Mouse (Mus musculus) heart, embryonic 10.5 days (tissue): Measurements from ENCODE around the gene 5730596B20Rik. TPM values are rescaled to one million over a fixed set of nuclear protein-coding genes. Genes with fewer than 3 reads are reported as not detected.

Experiments
- DNase-seq: peaks from one replicate; pipeline ENCODE4 v3.0.0-alpha.2; 2017; ENCODE audit warnings: low spot score
- H3K27ac ChIP-seq: fragments of 300-500 bp; sonication (generic); 2 replicates; pipeline ENCODE4 v1.5.1; 2016; ENCODE audit warnings: mild to moderate bottlenecking
- H3K27me3 ChIP-seq: fragments of 300-500 bp; sonication (generic); 2 replicates; pipeline ENCODE4 v1.6.1; 2016; ENCODE audit warnings: mild to moderate bottlenecking; ENCODE audit not compliant: poor library complexity, insufficient read depth, severe bottlenecking
- H3K36me3 ChIP-seq: fragments of 300-500 bp; sonication (generic); 2 replicates; pipeline ENCODE4 v1.6.1; 2016; ENCODE audit warnings: mild to moderate bottlenecking, moderate library complexity
- H3K4me1 ChIP-seq: fragments of 300-500 bp; sonication (generic); 2 replicates; pipeline ENCODE4 v1.6.1; 2016; ENCODE audit warnings: mild to moderate bottlenecking
- H3K4me3 ChIP-seq: fragments of 300-500 bp; sonication (generic); 2 replicates; pipeline ENCODE4 v1.5.1; 2016; ENCODE audit warnings: mild to moderate bottlenecking, moderate library complexity
- H3K9me3 ChIP-seq: fragments of 300-500 bp; sonication (generic); 2 replicates; pipeline ENCODE4 v1.6.1; 2016; ENCODE audit warnings: mild to moderate bottlenecking, moderate library complexity
- WGBS: fragments of 180-500 bp; shearing (Covaris S2); methylation state at CpG from one replicate; pipeline ENCODE4 v1.1.7; 2016; 5-methylcytosine and 5-hydroxymethylcytosine counted together
- polyA plus RNA-seq: library from polyadenylated mRNA; unstranded; fragments of >200 nt; fragmentation: Nextera tagmentation; extraction: Ambion mirVana; gene quantifications from 2 replicates; pipeline ENCODE4 v1.2.1, GENCODE M21; 2016

5730596B20Rik gene
- polyA plus RNA-seq, 1 experiment from 2014 or later = 1.5 TPM

- Histone ChIP-seq H3K27me3 (peaks cover 98% of the 10 kb centered on the region), H3K27ac (peak overlapping the region; percentile 29; the same call in 1 of the 2 replicates), H3K9me3 (no peaks in the 10 kb centered on the region), H3K4me3 (peak overlapping the region; percentile 89), H3K36me3 (no peaks in the 10 kb centered on the region), H3K4me1 (peaks cover 42% of the 10 kb centered on the region)
- WGBS = 1% methylated on average over 32 of the region's 32 CpGs
- no peak for DNase-seq
Observed at GRCm38 (mm10) chr6:52157466-52158275, 19.6 kb upstream of the 5730596B20Rik start.

- Histone ChIP-seq H3K27me3 (peaks cover 98% of the 10 kb centered on the region), H3K9me3 (no peaks in the 10 kb centered on the region), H3K4me3 (peak within 1 kb of the TSS; percentile 89), H3K36me3 (no peaks in the 10 kb centered on the region), H3K4me1 (peaks cover 42% of the 10 kb centered on the region), H3K27ac (peak within 1 kb of the TSS; percentile 89)
- peak; percentile 91 for DNase-seq
- WGBS = under 1% methylated on average over 54 of the region's 55 CpGs
Observed at GRCm38 (mm10) chr6:52158276-52159051, 18.8 kb upstream of the 5730596B20Rik start, which contains the start of gene Hoxa1. Gene Hoxa1, minus strand, starts transcription at chr6:52158317.

- H3K27me3 ChIP-seq = peaks cover 98% of the 10 kb centered on the region
- H3K27ac ChIP-seq = peak overlapping the region; percentile 89
- H3K4me1 ChIP-seq = peaks cover 50% of the 10 kb centered on the region
- DNase-seq = peak; percentile 78
- H3K36me3 ChIP-seq = no peaks in the 10 kb centered on the region
- H3K4me3 ChIP-seq = peak overlapping the region; percentile 89
- WGBS = 4% methylated on average over 12 of the region's 12 CpGs
- H3K9me3 ChIP-seq = no peaks in the 10 kb centered on the region
Observed at GRCm38 (mm10) chr6:52159164-52159761, 18.0 kb upstream of the 5730596B20Rik start.

- Histone ChIP-seq H3K36me3 (no peaks in the 10 kb centered on the region), H3K27ac (peak overlapping the region; percentile 89), H3K4me1 (peaks cover 52% of the 10 kb centered on the region), H3K27me3 (peaks cover 97% of the 10 kb centered on the region), H3K9me3 (no peaks in the 10 kb centered on the region), H3K4me3 (peak overlapping the region; percentile 89)
- WGBS = 7% methylated on average over 9 of the region's 9 CpGs
- peak; percentile 71 for DNase-seq
Observed at GRCm38 (mm10) chr6:52159979-52160378, 17.3 kb upstream of the 5730596B20Rik start.

- DNase-seq = peak; percentile 80
- Histone ChIP-seq H3K9me3 (no peaks in the 10 kb centered on the region), H3K36me3 (no peaks in the 10 kb centered on the region), H3K27me3 (peaks cover 97% of the 10 kb centered on the region), H3K4me3 (peak overlapping the region; percentile 89), H3K27ac (peak overlapping the region; percentile 89), H3K4me1 (peaks cover 55% of the 10 kb centered on the region)
- WGBS = 4% methylated on average over 30 of the region's 30 CpGs
Observed at GRCm38 (mm10) chr6:52160511-52161335, 16.6 kb upstream of the 5730596B20Rik start.

GRCm38 (mm10) chr6:52161336-52162092, 15.8 kb upstream of the 5730596B20Rik start:
- peaks cover 97% of the 10 kb centered on the region for H3K27me3 ChIP-seq
- peak overlapping the region; percentile 89; the same call in 1 of the 2 replicates for H3K27ac ChIP-seq
- no peaks in the 10 kb centered on the region for H3K9me3 ChIP-seq
- H3K4me3 ChIP-seq = peak overlapping the region; percentile 89
- WGBS = 15% methylated on average over 8 of the region's 8 CpGs
- peak; percentile 45 for DNase-seq
- no peaks in the 10 kb centered on the region for H3K36me3 ChIP-seq
- H3K4me1 ChIP-seq = peaks cover 56% of the 10 kb centered on the region

GRCm38 (mm10) chr6:52162093-52162380, 15.3 kb upstream of the 5730596B20Rik start:
- 0 out of 2 replicates have a peak overlapping the region, but pooled peaks have one; percentile 58 for H3K4me3 ChIP-seq

GRCm38 (mm10) chr6:52162611-52163365, 14.5 kb upstream of the 5730596B20Rik start:
- Histone ChIP-seq H3K36me3 (no peaks in the 10 kb centered on the region), H3K4me1 (peaks cover 45% of the 10 kb centered on the region), H3K27me3 (peaks cover 97% of the 10 kb centered on the region), H3K4me3 (peak overlapping the region; percentile 58), H3K27ac (peak overlapping the region; percentile 88), H3K9me3 (no peaks in the 10 kb centered on the region)
- no peak for DNase-seq
- WGBS = 12% methylated on average over 14 of the region's 14 CpGs

More at GRCm38 (mm10) chr6:52162093-52162380, 15.3 kb upstream of the 5730596B20Rik start:
- 24% methylated on average over 1 of the region's 1 CpGs for WGBS
- no peak overlapping the region for H3K27ac ChIP-seq
- no peak for DNase-seq
- no peaks in the 10 kb centered on the region for H3K36me3 ChIP-seq
- peaks cover 97% of the 10 kb centered on the region for H3K27me3 ChIP-seq
- no peaks in the 10 kb centered on the region for H3K9me3 ChIP-seq
- peaks cover 51% of the 10 kb centered on the region for H3K4me1 ChIP-seq

GRCm38 (mm10) chr6:52163366-52164031, 13.8 kb upstream of the 5730596B20Rik start:
- 6% methylated on average over 17 of the region's 17 CpGs for WGBS
- peaks cover 39% of the 10 kb centered on the region for H3K4me1 ChIP-seq
- H3K27me3 ChIP-seq = peaks cover 97% of the 10 kb centered on the region

GRCm38 (mm10) chr6:52164051-52164625, 13.2 kb upstream of the 5730596B20Rik start:
- Histone ChIP-seq H3K9me3 (no peaks in the 10 kb centered on the region), H3K36me3 (no peaks in the 10 kb centered on the region), H3K27ac (peak overlapping the region; percentile 88), H3K4me3 (peak overlapping the region; percentile 58), H3K4me1 (peaks cover 36% of the 10 kb centered on the region), H3K27me3 (peaks cover 97% of the 10 kb centered on the region)
- peak; percentile 78 for DNase-seq
- under 1% methylated on average over 39 of the region's 39 CpGs for WGBS

More at GRCm38 (mm10) chr6:52163366-52164031, 13.8 kb upstream of the 5730596B20Rik start:
- Histone ChIP-seq H3K36me3 (no peaks in the 10 kb centered on the region), H3K9me3 (no peaks in the 10 kb centered on the region), H3K4me3 (peak overlapping the region; percentile 58), H3K27ac (peak overlapping the region; percentile 88)
- no peak for DNase-seq
